Mouse (Mus musculus) stomach, embryonic 15.5 days (tissue): ENCODE data around the gene Cep63. TPM values are rescaled to one million over a fixed set of nuclear protein-coding genes. Genes with fewer than 3 reads are reported as not detected.

ENCODE experiments used
- ATAC-seq: fragments of 200-750 bp; cut with Nextera tagmentation; 2 replicates; pipeline ENCODE4 v1.8.0; 2017; ENCODE audit warnings: low read depth, moderate number of reproducible peaks, moderate TSS enrichment; ENCODE audit not compliant: insufficient read depth, low FRiP score
- H3K27ac ChIP-seq: fragments of 300-500 bp; sonication (generic); 2 replicates; pipeline ENCODE4 v1.5.1; 2015; ENCODE audit warnings: mild to moderate bottlenecking, inconsistent platforms
- H3K27me3 ChIP-seq: fragments of 300-500 bp; sonication (generic); replicated peaks from 2 replicates; pipeline ENCODE4 v1.6.1; 2015; ENCODE audit warnings: inconsistent platforms
- H3K36me3 ChIP-seq: fragments of 300-500 bp; sonication (generic); 2 replicates; pipeline ENCODE4 v1.6.1; 2015; ENCODE audit warnings: inconsistent platforms
- H3K4me1 ChIP-seq: fragments of 300-500 bp; sonication (generic); 2 replicates; pipeline ENCODE4 v1.6.1; 2015; ENCODE audit warnings: inconsistent platforms
- H3K4me2 ChIP-seq: fragments of 300-500 bp; sonication (generic); 2 replicates; pipeline ENCODE4 v1.6.1; 2015; ENCODE audit warnings: mild to moderate bottlenecking, inconsistent platforms
- H3K4me3 ChIP-seq: fragments of 300-500 bp; sonication (generic); replicated peaks from 2 replicates; pipeline ENCODE4 v1.5.1; 2015; ENCODE audit warnings: inconsistent platforms
- H3K9ac ChIP-seq: fragments of 300-500 bp; sonication (generic); 2 replicates; pipeline ENCODE4 v1.6.1; 2015; ENCODE audit warnings: inconsistent platforms
- H3K9me3 ChIP-seq: fragments of 300-500 bp; sonication (generic); 2 replicates; pipeline ENCODE4 v1.6.1; 2016; ENCODE audit warnings: inconsistent platforms
- WGBS: fragments of 180-500 bp; shearing (Covaris S2); methylation state at CpG from one replicate; pipeline ENCODE4 v1.1.7; 2015; 5-methylcytosine and 5-hydroxymethylcytosine counted together
- polyA plus RNA-seq: library from polyadenylated mRNA; unstranded; fragments of >200 nt; fragmentation: Nextera tagmentation; extraction: Ambion mirVana; gene quantifications from 2 replicates; pipeline ENCODE4 v1.2.1, GENCODE M21; 2015

Cep63 gene
- polyA plus RNA-seq, 1 experiment from 2014 or later = 41.0 TPM

GRCm38 (mm10) chr9:102547028-102547354 is 79.3 kb downstream of the Cep63 start:
- H3K36me3 ChIP-seq = no peaks in the 10 kb centered on the region
- H3K27me3 ChIP-seq = no peaks in the 10 kb centered on the region; the same call in 1 of the 2 replicates
- peaks cover 14% of the 10 kb centered on the region; the same call in 1 of the 2 replicates for H3K4me1 ChIP-seq
- no peaks in the 10 kb centered on the region for H3K9me3 ChIP-seq
- H3K4me3 ChIP-seq = no peak overlapping the region
- H3K9ac ChIP-seq = no peak overlapping the region
- WGBS = 71% methylated on average over 7 of the region's 7 CpGs
- no peak for ATAC-seq
- H3K4me2 ChIP-seq = no peak overlapping the region
- no peak overlapping the region for H3K27ac ChIP-seq

- no peak overlapping the region for H3K9ac ChIP-seq
- H3K4me2 ChIP-seq = no peak overlapping the region
- H3K27ac ChIP-seq = no peak overlapping the region
- no peaks in the 10 kb centered on the region for H3K36me3 ChIP-seq
- H3K9me3 ChIP-seq = no peaks in the 10 kb centered on the region
- H3K4me3 ChIP-seq = no peak overlapping the region
- H3K4me1 ChIP-seq = peaks cover 14% of the 10 kb centered on the region; the same call in 1 of the 2 replicates
- H3K27me3 ChIP-seq = no peaks in the 10 kb centered on the region; the same call in 1 of the 2 replicates
- ATAC-seq = no peak
- 70% methylated on average over 20 of the region's 20 CpGs for WGBS
These were observed 79.9 kb downstream of the Cep63 start for GRCm38 (mm10) chr9:102546256-102547027.

GRCm38 (mm10) chr9:102545406-102546255 is 80.7 kb downstream of the Cep63 start:
- no peak overlapping the region for H3K27ac ChIP-seq
- H3K4me1 ChIP-seq = peaks cover 14% of the 10 kb centered on the region; the same call in 1 of the 2 replicates
- H3K27me3 ChIP-seq = no peaks in the 10 kb centered on the region; the same call in 1 of the 2 replicates
- no peak overlapping the region for H3K4me3 ChIP-seq
- no peaks in the 10 kb centered on the region for H3K9me3 ChIP-seq
- peak overlapping the region; percentile 70; the same call in 1 of the 2 replicates for H3K4me2 ChIP-seq
- no peaks in the 10 kb centered on the region for H3K36me3 ChIP-seq
- no peak for ATAC-seq
- WGBS = 36% methylated on average over 22 of the region's 22 CpGs
- H3K9ac ChIP-seq = no peak overlapping the region

GRCm38 (mm10) chr9:102544773-102545366 is 81.5 kb downstream of the Cep63 start:
- no peak overlapping the region for H3K9ac ChIP-seq
- H3K9me3 ChIP-seq = no peaks in the 10 kb centered on the region
- no peak overlapping the region for H3K27ac ChIP-seq
- H3K4me3 ChIP-seq = peak overlapping the region; percentile 34
- H3K4me1 ChIP-seq = peaks cover 14% of the 10 kb centered on the region; the same call in 1 of the 2 replicates
- no peaks in the 10 kb centered on the region for H3K36me3 ChIP-seq
- 2% methylated on average over 26 of the region's 26 CpGs for WGBS
- H3K4me2 ChIP-seq = peak overlapping the region; percentile 70
- no peaks in the 10 kb centered on the region; the same call in 1 of the 2 replicates for H3K27me3 ChIP-seq
- no peak for ATAC-seq

GRCm38 (mm10) chr9:102544116-102544772 is 82.1 kb downstream of the Cep63 start:
- Histone ChIP-seq H3K4me2 (peak overlapping the region; percentile 70), H3K9me3 (no peaks in the 10 kb centered on the region), H3K9ac (no peak overlapping the region), H3K4me3 (peak overlapping the region; percentile 34), H3K27ac (no peak overlapping the region), H3K4me1 (peaks cover 14% of the 10 kb centered on the region; the same call in 1 of the 2 replicates), H3K36me3 (no peaks in the 10 kb centered on the region), H3K27me3 (no peaks in the 10 kb centered on the region; the same call in 1 of the 2 replicates)
- ATAC-seq = no peak
- WGBS = 19% methylated on average over 11 of the region's 11 CpGs

GRCm38 (mm10) chr9:102543761-102544115 is 82.6 kb downstream of the Cep63 start:
- Histone ChIP-seq H3K4me2 (no peak overlapping the region), H3K27ac (no peak overlapping the region), H3K4me3 (no peak overlapping the region), H3K9me3 (no peaks in the 10 kb centered on the region), H3K9ac (no peak overlapping the region), H3K27me3 (no peaks in the 10 kb centered on the region; the same call in 1 of the 2 replicates), H3K4me1 (peaks cover 14% of the 10 kb centered on the region; the same call in 1 of the 2 replicates), H3K36me3 (no peaks in the 10 kb centered on the region)
- 56% methylated on average over 2 of the region's 2 CpGs for WGBS
- ATAC-seq = no peak

- WGBS = 71% methylated on average over 8 of the region's 8 CpGs
- H3K27me3 ChIP-seq = peaks cover 3% of the 10 kb centered on the region; the same call in 1 of the 2 replicates
- H3K36me3 ChIP-seq = no peaks in the 10 kb centered on the region
- no peaks in the 10 kb centered on the region for H3K9me3 ChIP-seq
- H3K4me2 ChIP-seq = no peak overlapping the region
- H3K9ac ChIP-seq = no peak overlapping the region
- H3K4me1 ChIP-seq = peaks cover 14% of the 10 kb centered on the region; the same call in 1 of the 2 replicates
- H3K4me3 ChIP-seq = no peak overlapping the region
- no peak overlapping the region for H3K27ac ChIP-seq
- ATAC-seq = no peak
These were observed 83.8 kb downstream of the Cep63 start for GRCm38 (mm10) chr9:102542540-102542939.

- Histone ChIP-seq H3K4me3 (no peak overlapping the region), H3K27ac (no peak overlapping the region), H3K4me2 (no peak overlapping the region), H3K36me3 (no peaks in the 10 kb centered on the region), H3K27me3 (peaks cover 3% of the 10 kb centered on the region; the same call in 1 of the 2 replicates), H3K9ac (no peak overlapping the region), H3K9me3 (no peaks in the 10 kb centered on the region), H3K4me1 (peaks cover 14% of the 10 kb centered on the region; the same call in 1 of the 2 replicates)
- ATAC-seq = no peak
- 78% methylated on average over 10 of the region's 10 CpGs for WGBS
These were observed 84.7 kb downstream of the Cep63 start for GRCm38 (mm10) chr9:102541666-102542065.

GRCm38 (mm10) chr9:102539699-102540098 is 86.6 kb downstream of the Cep63 start:
- Histone ChIP-seq H3K4me2 (no peak overlapping the region), H3K27ac (no peak overlapping the region), H3K4me1 (peaks cover 6% of the 10 kb centered on the region; the same call in 1 of the 2 replicates), H3K9me3 (no peaks in the 10 kb centered on the region), H3K27me3 (peaks cover 3% of the 10 kb centered on the region; the same call in 1 of the 2 replicates), H3K36me3 (no peaks in the 10 kb centered on the region), H3K9ac (no peak overlapping the region), H3K4me3 (no peak overlapping the region)
- WGBS = 49% methylated on average over 7 of the region's 7 CpGs
- no peak for ATAC-seq

GRCm38 (mm10) chr9:102536968-102537367 is 89.4 kb downstream of the Cep63 start:
- Histone ChIP-seq H3K27ac (no peak overlapping the region), H3K9ac (no peak overlapping the region), H3K4me3 (no peak overlapping the region), H3K27me3 (0 out of 2 replicates have a peak, but pooled peaks cover 3% of the 10 kb centered on the region), H3K36me3 (no peaks in the 10 kb centered on the region), H3K4me2 (no peak overlapping the region), H3K4me1 (no peaks in the 10 kb centered on the region), H3K9me3 (no peaks in the 10 kb centered on the region)
- no peak for ATAC-seq
- WGBS = 90% methylated on average over 4 of the region's 4 CpGs
